Mouse (Mus musculus): ENCODE measurements around the gene Cdk17.

The Cdk17 gene

GRCm38 (mm10) chr10:93265833-93266232, 105.2 kb downstream of the Cdk17 start:
- no peak for DNase-seq

GRCm38 (mm10) chr10:93266521-93266920, 105.8 kb downstream of the Cdk17 start:
- DNase-seq, result no peak

- DNase-seq, result no peak
Measured at GRCm38 (mm10) chr10:93267509-93267908, 106.8 kb downstream of the Cdk17 start.

GRCm38 (mm10) chr10:93268339-93268738, 107.7 kb downstream of the Cdk17 start:
- no peak for DNase-seq

DNA sequence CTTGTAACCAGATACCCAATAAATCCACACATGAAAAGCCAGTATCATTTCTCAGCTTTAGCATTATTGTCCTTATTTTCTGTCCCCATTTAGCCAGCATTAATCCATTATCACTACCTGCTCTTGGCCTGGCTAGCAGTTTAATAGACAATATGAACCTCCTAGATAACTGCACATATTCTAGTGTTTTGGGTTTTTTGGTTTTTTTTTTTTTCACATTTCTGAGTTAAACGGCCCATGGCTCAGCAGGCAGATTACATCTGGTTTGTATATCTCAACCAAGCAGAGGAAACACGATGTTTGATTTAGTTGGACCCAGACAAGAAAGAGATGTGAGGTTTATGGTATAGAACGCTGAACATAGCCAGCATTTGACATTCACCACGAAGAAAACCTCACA, 109.1 kb downstream of the Cdk17 start:
- DNase-seq, result no peak

DNA sequence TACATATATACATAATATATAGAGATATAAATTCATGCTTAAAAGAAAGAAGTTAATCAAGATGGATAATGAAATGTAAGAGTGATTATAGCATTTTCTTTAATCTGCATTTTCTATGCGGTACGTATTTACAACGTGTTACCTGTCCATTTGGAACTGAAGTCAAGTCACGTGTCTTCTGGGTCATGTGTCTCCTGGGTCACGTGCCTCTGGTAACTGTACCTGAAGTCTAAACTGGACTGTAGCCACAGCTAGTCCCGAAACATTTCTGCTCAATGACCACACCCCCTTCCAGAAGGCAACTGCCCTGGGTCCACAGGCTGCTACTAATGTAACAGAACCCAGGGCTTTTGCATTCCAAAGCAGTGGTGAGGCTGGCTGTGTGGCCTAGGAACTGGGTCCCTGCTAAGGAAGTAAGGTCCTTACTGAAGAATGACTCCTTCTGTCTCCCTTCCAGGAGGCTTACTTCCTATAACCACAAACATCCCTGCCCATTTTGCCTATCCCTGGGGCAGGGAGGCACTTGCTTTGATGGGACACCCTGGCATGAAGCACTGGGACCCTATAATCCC, 110.3 kb downstream of the Cdk17 start:
- no peak for DNase-seq

GRCm38 (mm10) chr10:93271831-93272230, 111.2 kb downstream of the Cdk17 start:
- no peak for DNase-seq

GRCm38 (mm10) chr10:93272986-93273982, 112.6 kb downstream of the Cdk17 start:
- DNase-seq, result peak; percentile 48

DNA sequence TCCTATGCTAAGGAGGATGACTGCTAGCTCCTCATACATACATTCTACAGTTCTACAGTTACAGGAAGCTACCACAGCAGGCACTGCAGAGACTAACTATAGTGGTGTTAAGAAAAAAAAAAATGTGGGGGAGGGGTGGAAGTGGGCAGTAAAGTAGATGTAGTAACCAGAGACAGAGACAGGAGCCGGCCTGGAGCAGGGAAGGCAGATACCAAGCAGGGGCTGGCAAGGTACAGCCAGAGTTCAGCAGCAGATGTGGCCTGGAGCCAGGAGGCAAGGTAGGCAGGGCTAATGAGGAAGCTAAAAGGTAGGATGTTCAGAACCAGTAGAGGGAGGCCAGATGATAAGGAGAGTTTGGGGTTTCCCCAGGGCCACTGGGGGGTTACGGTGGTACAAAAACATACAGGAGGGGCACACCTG, 113.6 kb downstream of the Cdk17 start:
- DNase-seq, result no peak

DNA sequence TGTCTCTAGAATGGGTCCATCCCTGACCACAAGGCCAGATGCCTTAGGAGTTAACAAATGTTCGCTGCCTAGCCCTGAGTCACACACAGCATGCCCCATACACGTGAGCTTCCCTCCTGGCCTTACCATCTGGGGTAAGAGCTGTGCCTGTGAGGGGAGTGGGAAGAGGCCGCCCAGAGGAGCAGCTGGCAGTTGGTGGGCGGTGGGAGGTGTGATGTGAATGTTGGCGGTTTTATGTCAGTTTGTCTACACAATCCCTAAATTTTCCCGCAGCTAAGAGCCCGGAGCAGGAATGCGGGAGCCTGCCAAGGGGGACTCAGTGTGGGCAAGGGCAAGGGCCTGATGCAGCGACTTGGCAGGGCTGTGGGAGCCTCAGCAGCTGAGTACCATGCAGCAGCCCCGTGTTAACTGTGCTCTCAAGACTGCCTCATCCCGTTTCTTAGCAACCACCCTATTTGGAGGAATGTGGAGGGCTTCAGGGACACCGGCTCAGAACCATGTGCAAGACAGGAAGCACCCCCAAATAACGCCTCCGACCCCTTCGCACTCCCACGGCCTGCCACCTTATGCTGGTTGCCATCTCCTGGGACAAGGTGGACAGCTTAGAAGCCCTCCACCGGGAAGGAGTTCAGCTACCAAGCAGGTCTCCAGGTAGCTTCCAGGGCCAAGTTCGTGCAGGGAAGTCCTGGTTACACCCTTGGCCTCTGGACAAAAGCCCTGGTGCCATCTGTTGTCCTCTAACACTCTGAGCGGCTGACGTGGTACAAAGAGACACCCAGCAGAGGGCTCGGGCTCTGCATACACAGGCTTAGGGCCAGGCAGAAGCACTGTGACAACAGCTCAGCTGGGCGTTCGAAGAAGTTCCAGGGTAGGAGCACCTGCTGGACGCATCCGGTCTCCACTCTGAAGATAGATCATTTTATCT, 114.8 kb downstream of the Cdk17 start:
- no peak for DNase-seq

DNA sequence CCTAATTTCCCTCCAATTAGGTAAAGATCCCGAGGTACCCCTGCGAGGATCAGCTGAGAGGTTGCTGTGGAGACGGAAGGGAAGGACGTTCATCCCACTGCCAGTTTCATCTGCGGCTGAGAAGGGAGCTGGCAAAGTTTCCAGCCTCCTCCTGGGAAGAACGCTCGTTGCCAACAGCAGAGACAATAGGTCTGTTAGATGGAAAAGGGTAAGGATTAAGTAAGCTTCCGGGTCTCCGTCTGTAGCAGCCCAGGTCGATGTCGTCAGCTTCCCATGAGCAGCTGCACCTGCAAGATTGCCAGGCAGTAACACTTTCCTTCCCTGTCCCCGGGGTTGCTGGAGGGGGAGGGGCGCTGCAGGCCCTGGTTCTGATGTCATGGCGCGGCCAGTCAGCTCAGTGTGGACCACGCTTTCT, 115.7 kb downstream of the Cdk17 start:
- no peak for DNase-seq

- no peak for DNase-seq
Measured at GRCm38 (mm10) chr10:93276857-93277256, 116.2 kb downstream of the Cdk17 start.

DNA sequence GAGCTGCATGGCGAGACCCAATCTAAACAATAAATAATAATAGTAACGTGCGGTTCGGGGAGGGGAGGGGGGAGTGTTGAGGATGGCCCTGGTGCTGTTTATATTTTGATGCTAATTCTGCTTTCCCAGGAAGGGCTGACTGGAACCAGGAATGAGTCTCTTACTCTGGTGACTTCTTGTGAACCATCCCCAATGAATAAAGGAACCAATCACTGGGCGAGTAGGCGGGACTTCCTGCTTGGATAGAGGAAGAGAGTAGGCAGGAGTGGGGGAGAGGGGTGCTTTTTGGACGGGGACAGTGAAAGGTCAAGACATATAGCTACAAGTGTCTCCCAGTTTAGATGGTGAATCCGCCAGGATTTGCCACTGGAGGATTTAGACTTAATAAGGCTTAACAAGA, 117.7 kb downstream of the Cdk17 start:
- DNase-seq, result no peak

- no peak for DNase-seq
Measured at GRCm38 (mm10) chr10:93279062-93279461, 118.4 kb downstream of the Cdk17 start.

GRCm38 (mm10) chr10:93280586-93280985, 119.9 kb downstream of the Cdk17 start:
- no peak for DNase-seq

- no peak for DNase-seq
Measured at GRCm38 (mm10) chr10:93281092-93281491, 120.4 kb downstream of the Cdk17 start.

- no peak for DNase-seq
Measured at GRCm38 (mm10) chr10:93282526-93282964, 121.9 kb downstream of the Cdk17 start.

- peak; percentile 58 for DNase-seq
Measured at GRCm38 (mm10) chr10:93283258-93283657, 122.6 kb downstream of the Cdk17 start.

- no peak for DNase-seq
Measured at GRCm38 (mm10) chr10:93285489-93285888, 124.8 kb downstream of the Cdk17 start.

GRCm38 (mm10) chr10:93287551-93288145, 127.0 kb downstream of the Cdk17 start:
- no peak for DNase-seq

- DNase-seq, result no peak
Measured at GRCm38 (mm10) chr10:93288336-93288735, 127.7 kb downstream of the Cdk17 start.

DNA sequence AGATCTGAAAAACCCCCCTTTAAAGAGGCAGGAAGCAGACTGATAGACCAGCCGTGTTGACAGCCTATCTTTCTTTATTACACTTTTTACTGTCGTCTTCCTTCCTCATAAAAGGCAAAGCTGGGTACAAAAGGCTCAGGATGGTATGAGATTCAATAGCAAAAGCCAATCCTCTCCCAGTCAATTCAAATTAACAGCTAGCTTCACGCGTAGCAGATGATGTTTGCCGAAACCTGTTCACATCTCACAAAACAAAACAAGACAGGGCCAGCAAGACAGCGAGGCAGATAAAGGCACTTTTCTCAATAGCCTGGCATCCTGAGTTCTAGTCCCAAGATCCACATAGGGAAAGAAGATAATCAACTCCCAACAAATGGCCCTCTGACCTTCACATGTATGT, 128.7 kb downstream of the Cdk17 start:
- no peak for DNase-seq

- DNase-seq, result peak; percentile 49
Measured at GRCm38 (mm10) chr10:93291352-93291751, 130.7 kb downstream of the Cdk17 start.

Measured in thymus, postnatal 4 days (tissue).